Mouse (Mus musculus): ENCODE data around the gene Gcn1l1.
A peak's percentile ranks its signal among the peaks of the same experiment; 100 is the strongest.
"Not testable (repeated sequence)": the region's sequence is repeated elsewhere in the genome, so short reads cannot be mapped to it uniquely, and the experiment has no call there.

Gcn1l1 gene

DNA sequence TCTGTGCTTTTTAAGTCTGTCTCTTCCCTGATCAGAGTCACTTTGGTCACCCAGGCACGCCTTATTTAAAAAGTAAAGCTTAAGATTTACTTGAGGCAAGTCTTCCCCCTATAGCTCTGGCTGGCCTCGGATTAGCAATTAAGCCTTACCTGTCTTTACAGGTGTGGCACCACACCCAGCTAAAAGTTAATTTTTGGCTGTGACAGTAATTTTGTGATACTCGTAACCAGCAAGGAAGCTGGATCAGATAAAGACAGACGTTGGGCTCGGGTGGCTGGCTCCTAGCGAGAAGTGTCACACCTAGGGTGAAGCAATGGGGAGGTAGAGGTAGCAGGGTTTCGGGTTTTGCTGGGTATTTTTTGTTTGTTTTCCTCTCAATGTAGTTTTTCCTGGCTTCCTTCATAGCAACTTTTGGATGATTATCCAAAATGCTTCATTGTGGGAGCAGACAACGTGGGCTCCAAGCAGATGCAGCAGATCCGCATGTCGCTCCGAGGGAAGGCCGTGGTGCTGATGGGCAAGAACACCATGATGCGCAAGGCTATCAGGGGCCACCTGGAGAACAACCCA is 4.6 kb upstream of the Gcn1l1 start:
- no peak for DNase-seq

DNA sequence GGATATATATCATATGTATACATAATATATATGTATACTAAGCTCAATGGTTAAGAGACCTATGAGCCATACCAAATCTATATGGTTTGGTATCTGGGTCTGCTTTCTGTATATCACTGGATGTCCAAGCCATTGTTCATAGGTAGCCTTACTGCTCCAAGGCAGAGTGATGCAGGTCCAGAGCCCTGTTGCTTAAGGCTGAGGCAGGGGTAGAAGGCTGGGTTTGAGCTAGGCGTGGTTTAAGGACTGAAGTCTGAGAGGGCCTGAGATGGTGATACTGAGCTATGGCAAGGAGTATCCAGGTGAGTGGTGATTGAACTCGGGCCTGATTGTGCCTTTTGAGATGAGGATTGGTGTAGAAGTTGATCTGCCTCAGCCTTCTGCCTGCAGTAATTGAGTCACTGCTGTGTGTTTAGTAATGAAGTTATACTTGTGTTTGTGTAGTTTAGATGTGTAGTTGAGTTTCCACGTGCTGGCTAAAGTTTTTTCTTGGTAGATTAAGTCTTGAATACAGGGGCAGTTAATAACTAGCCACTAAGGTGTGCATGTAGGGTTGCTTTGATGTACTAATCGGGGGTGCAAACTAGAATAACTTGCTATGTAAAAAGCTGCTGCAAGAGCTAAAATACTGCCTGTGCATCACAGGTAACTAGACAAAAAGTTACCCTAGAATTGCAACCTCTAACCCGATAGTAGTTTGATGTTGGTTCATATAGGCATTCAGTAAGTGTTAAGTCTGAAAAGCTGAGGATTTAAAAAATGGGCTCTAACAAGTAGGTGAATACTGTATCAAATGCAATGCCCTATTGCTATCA is 1.1 kb upstream of the Gcn1l1 start:
- DNase-seq = no peak

DNA sequence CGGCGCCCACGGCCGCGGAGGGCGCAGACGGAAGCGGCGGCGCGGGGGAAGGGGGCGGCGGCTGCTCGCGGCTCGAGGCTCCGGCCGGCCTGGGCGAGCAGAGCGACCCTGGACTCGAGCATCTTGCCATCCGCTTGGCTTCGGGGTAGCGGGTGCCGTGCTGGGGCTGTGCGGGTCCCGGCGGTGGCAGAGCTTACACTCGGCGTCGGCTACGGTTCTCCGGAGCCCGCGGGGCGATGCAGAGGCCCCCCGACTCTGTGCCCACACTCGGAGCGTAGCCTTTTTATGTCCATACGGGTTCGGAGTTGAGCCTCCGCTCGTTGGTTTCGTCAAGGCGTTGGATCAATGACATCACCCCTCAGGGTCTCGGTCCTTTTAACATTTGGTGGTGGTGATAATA is 349 bp downstream of the Gcn1l1 start:
- DNase-seq = peak; percentile 29

DNA sequence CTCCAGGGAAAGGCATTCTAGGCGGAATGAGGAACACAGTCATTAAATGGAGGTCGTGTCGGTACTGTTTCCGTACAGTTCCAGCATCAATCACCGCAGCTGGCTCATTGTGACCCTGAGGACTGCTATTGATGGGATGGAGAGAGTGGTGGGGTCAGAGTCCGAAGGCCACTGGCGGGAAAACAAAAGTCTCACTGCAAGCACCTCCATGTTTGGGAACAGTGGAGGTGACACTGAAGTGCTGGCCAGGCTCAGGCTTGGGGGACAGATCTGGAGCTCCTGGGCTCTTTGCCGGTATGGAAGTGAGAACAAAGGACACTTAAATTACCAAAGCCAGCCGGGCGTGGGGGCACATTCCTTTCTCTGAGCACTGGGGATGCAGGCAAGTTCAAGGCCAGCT is 3.6 kb downstream of the Gcn1l1 start:
- no peak for DNase-seq

DNA sequence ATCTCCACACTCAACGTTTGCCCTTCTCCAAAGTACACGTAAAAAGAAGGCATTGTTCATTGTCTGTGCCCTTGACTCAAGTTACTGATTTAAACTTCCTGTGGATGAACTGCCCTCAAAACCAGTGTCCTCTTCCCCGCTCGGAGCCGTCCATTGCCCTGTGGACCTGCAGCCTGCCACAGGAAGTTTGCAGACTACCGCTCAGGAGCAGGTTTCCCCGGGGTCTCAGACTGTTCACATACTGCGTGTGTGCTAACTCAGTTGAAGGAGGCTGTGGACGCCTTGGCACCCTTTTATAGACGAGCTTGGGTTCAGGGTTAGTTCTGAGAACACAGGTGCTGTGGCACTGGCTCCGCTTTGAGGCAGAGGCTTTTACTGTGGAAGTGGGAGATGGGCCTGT is 4.3 kb downstream of the Gcn1l1 start:
- DNase-seq = no peak

- DNase-seq = no peak
Measured at GRCm38 (mm10) chr5:115569721-115570120, 4.7 kb downstream of the Gcn1l1 start.

GRCm38 (mm10) chr5:115571086-115571485 is 6.0 kb downstream of the Gcn1l1 start:
- DNase-seq = peak; percentile 59

GRCm38 (mm10) chr5:115572679-115573535 is 7.9 kb downstream of the Gcn1l1 start:
- no peak for DNase-seq

GRCm38 (mm10) chr5:115574992-115575391 is 9.9 kb downstream of the Gcn1l1 start:
- no peak for DNase-seq

DNA sequence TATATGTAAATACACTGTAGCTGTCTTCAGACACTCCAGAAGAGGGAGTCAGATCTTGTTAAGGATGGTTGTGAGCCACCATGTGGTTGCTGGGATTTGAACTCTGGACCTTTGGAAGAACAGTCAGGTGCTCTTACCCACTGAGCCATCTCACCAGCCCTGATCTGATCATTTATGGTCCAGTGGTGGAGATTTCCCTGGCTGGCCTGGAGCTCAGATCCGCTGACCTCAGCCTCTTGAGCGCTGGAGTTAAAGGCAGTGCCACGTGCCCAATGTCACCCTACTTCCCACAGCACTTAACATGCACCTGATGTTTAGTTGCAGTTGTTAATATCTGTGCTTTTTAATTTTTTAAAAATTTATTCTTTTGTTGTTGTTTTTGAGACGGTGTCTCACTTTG is 12.6 kb downstream of the Gcn1l1 start:
- DNase-seq = not testable (repeated sequence)

DNA sequence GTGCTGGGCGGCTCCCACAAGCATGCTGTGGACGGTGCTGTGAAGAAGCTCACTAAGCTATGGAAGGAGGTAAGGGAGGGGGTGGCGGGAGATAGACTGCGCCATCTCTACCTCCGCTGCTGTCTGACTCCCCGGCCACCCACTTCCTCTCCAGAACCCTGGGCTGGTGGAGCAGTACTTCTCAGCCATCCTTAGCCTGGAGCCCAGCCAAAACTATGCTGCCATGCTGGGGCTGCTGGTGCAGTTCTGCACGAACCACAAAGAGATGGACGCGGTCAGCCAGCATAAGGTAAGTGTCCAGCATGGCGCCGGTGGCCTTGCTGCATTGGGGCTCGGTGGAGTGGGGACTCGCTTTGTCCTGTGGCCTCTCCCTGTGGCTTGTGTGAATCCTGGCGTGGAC is 13.9 kb downstream of the Gcn1l1 start:
- no peak for DNase-seq

- DNase-seq = no peak
Measured at GRCm38 (mm10) chr5:115579363-115579762, 14.3 kb downstream of the Gcn1l1 start.

DNA sequence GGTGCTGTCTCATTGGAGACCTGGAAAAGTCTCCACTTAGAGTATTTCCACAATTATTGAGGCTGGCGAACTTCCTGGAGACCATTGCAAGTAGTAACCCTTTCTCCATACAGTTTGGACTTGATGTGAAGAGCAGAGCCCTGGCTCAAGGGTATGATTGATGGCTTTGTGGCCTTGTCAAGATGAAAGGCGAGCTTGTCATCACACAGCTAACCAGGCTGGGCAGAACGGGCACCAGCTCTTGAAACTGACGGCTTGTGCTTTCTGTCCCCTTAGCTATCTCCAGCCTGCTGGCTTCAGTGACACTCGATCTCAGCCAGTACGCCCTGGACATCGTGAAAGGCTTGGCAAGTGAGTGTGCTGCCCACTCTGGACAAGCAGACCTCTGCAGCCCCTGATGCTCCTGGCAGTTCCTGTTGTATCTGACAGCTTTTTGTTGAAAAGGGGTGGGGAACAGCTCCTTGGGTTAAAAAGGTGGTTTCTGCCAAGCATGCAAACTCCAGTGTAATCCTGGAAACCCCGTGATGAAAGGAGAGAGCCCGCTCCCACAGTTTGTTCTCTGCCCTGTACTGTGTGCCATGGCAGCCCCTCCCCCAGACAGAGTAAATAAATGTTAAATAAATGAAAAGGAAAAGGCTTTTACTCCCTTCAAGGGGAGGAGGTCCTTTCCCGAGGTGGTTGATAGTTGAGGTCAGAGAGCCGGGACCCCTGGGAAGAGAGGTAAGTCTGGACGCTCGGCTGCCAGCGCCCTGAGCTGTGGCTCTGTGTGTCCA is 15.4 kb downstream of the Gcn1l1 start:
- DNase-seq = no peak

DNA sequence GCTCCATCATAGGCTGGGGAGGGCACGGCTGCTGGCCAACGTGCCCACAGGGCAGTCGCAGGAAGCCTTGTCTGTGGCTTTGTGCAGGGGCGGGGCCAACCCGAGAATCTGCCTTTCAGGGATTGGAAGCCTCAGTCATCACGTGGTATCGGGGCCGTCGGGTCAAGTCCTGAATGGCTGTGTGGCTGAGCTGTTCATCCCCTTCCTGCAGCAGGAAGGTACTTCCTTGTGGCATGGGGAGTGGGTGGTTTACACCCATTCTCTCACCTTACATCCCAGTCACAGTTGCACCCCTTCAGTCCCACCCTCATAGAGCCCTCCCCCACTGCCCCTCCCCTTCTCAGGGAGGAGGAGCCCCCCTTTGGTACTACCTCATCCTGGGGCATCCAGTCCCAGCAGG is 16.6 kb downstream of the Gcn1l1 start:
- DNase-seq = no peak

- DNase-seq = no peak
Measured at GRCm38 (mm10) chr5:115585616-115586015, 20.6 kb downstream of the Gcn1l1 start.

GRCm38 (mm10) chr5:115586166-115586565 is 21.1 kb downstream of the Gcn1l1 start:
- DNase-seq = no peak

DNA sequence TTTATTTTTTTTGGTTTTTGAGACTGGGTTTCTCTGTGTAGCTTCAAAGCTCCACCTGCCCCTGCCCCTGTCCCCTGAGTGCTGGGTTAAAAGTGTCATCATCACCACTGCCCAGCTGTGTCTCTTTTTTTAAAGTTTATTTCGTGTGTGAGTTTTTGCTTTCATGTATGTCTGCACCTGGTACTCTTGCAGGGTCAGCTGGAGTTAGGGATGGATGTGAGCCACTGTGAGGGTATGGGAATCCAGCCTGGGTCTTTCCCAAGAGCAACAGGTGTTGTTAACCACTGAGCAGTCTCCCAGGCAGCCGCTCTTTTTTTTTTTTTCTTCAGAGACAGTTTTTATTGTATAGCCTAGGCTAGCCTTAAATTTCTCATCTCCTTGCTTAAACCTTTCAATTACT is 21.7 kb downstream of the Gcn1l1 start:
- DNase-seq = no peak

GRCm38 (mm10) chr5:115591028-115591427 is 26.0 kb downstream of the Gcn1l1 start:
- no peak for DNase-seq

DNA sequence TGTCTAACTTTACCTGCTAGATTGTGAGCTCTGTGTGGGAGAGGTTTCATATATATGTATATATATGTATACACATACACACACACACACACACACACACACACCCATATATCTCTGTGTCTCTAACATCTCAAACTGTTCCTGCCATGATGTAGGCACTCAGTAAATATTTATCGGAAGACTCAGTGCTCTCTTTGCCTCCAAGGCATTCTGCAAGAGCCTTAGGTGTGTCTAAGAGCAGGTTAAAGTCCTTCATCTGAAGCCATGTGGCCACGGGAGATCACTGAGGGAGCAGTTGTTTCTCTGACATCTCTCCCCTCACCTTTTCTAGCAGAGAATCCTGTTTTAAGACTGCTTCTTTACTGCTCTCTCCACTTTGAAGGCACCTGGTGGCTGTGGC is 26.5 kb downstream of the Gcn1l1 start:
- DNase-seq = no peak

- DNase-seq = no peak
Measured at GRCm38 (mm10) chr5:115603561-115603960, 38.5 kb downstream of the Gcn1l1 start.

- no peak for DNase-seq
Measured at GRCm38 (mm10) chr5:115611566-115611965, 46.5 kb downstream of the Gcn1l1 start.

- DNase-seq = no peak
Measured at GRCm38 (mm10) chr5:115613332-115613731, 48.3 kb downstream of the Gcn1l1 start.

- peak; percentile 64 for DNase-seq
Measured at GRCm38 (mm10) chr5:115614948-115615347, 49.9 kb downstream of the Gcn1l1 start.

Data from right cerebral cortex, postnatal 14 days (tissue).